Mouse (Mus musculus): ENCODE data around the gene Mcpt1. TPM values are rescaled to one million over a fixed set of nuclear protein-coding genes. Genes with fewer than 3 reads are reported as not detected.

Gene Mcpt1
- not detected for polyA plus RNA-seq (2014; fragmentation: Illumina TruSeq; extraction: RNeasy Lipid Tissue Mini Kit (QIAGEN cat#74804); ENCODE audit: low read depth, low replicate concordance)

DNA sequence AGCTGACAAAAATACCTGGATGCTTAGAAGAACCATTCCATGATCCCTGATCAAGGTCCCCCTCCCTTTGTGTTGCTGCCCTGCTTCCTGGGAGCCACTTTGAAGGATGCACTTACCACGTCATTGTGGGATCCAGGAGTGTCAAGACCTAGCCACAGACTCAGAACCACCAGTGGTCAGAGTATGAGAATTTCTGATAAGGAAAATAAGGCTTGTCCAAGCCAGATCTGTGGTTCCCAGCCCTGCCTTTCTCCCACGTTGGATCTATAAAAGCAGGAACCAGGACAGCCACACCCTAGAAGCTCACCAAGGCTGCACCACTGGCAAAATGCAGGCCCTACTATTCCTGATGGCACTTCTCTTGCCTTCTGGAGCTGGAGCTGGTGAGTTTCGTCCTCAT is at the start of gene Mcpt1:
TSS of gene Mcpt1 (plus strand) at position 301 of the 400 bp plus-strand sequence.

GRCm38 (mm10) chr14:56030395-56030794 is 12.6 kb downstream of the Mcpt1 start, which contains the start of gene Mcpt9:
Gene Mcpt9, minus strand, starts transcription at chr14:56030495.

DNA sequence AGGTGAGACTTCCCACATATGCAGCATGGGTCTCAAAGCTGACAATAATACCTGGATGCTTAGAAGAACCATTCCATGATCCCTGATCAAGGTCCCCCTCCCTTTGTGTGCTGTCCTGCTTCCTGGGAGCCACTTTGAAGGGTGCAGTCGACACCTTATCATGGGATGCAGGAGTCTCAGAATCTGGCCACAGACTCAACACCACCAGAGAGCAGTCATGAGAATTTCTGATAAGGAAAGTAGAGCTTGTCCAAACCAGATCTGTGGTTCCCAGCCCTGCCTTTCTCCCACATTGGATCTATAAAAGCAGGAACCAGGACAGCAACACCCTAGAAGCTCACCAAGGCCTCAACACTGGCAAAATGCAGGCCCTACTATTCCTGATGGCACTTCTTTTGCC is 24.0 kb downstream of the Mcpt1 start, which contains the start of gene Mcpt2:
TSS of gene Mcpt2 (plus strand) at position 250 of the 400 bp plus-strand sequence.

DNA sequence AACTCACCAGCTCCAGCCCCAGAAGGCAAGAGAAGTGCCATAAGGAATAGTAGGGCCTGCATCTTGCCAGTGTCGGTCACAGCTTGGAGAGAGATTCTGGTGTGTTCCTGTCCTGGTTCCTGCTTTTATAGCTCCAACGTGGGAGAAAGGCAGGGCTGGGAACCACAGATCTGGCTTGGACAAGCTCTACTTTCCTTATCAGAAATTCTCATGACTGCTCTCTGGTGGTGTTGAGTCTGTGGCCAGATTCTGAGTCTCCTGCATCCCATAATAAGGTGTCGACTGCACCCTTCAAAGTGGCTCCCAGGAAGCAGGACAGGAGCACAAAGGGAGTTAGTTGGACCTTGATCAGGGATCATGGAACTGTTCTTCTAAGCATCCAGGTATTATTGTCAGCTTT is 44.4 kb downstream of the Mcpt1 start, which contains the start of gene Mcpt4:
TSS of gene Mcpt4 (minus strand) at position 101 of the 400 bp plus-strand sequence.

Other genes starting within 250 kb of the Mcpt1 start
- 0.58 TPM for gene Adcy4, start 233.9 kb upstream of the Mcpt1 start, polyA plus RNA-seq (2014; fragmentation: Illumina TruSeq; extraction: RNeasy Lipid Tissue Mini Kit (QIAGEN cat#74804); ENCODE audit: low read depth, low replicate concordance)
- 0.53 TPM for gene Ripk3, start 229.1 kb upstream of the Mcpt1 start, polyA plus RNA-seq (2014; fragmentation: Illumina TruSeq; extraction: RNeasy Lipid Tissue Mini Kit (QIAGEN cat#74804); ENCODE audit: low read depth, low replicate concordance)
- gene Nfatc4, start 194.8 kb upstream of the Mcpt1 start, polyA plus RNA-seq (2014; fragmentation: Illumina TruSeq; extraction: RNeasy Lipid Tissue Mini Kit (QIAGEN cat#74804); ENCODE audit: low read depth, low replicate concordance), result not detected
- 0.05 TPM for gene Nynrin, start 164.0 kb upstream of the Mcpt1 start, polyA plus RNA-seq (2014; fragmentation: Illumina TruSeq; extraction: RNeasy Lipid Tissue Mini Kit (QIAGEN cat#74804); ENCODE audit: low read depth, low replicate concordance)
- 0.19 TPM for gene Cbln3, start 133.6 kb upstream of the Mcpt1 start, polyA plus RNA-seq (2014; fragmentation: Illumina TruSeq; extraction: RNeasy Lipid Tissue Mini Kit (QIAGEN cat#74804); ENCODE audit: low read depth, low replicate concordance)
- 16.9 TPM for gene Khnyn, start 133.0 kb upstream of the Mcpt1 start, polyA plus RNA-seq (2014; fragmentation: Illumina TruSeq; extraction: RNeasy Lipid Tissue Mini Kit (QIAGEN cat#74804); ENCODE audit: low read depth, low replicate concordance)
- 6.6 TPM for gene Sdr39u1, start 117.7 kb upstream of the Mcpt1 start, polyA plus RNA-seq (2014; fragmentation: Illumina TruSeq; extraction: RNeasy Lipid Tissue Mini Kit (QIAGEN cat#74804); ENCODE audit: low read depth, low replicate concordance)
- not detected for gene Cma1, start 73.3 kb upstream of the Mcpt1 start, polyA plus RNA-seq (2014; fragmentation: Illumina TruSeq; extraction: RNeasy Lipid Tissue Mini Kit (QIAGEN cat#74804); ENCODE audit: low read depth, low replicate concordance)
- not detected for gene Cma2, start 67.0 kb upstream of the Mcpt1 start, polyA plus RNA-seq (2014; fragmentation: Illumina TruSeq; extraction: RNeasy Lipid Tissue Mini Kit (QIAGEN cat#74804); ENCODE audit: low read depth, low replicate concordance)
- not detected for gene Mcpt9, start 12.5 kb downstream of the Mcpt1 start, polyA plus RNA-seq (2014; fragmentation: Illumina TruSeq; extraction: RNeasy Lipid Tissue Mini Kit (QIAGEN cat#74804); ENCODE audit: low read depth, low replicate concordance)
- not detected for gene Mcpt2, start 24.1 kb downstream of the Mcpt1 start, polyA plus RNA-seq (2014; fragmentation: Illumina TruSeq; extraction: RNeasy Lipid Tissue Mini Kit (QIAGEN cat#74804); ENCODE audit: low read depth, low replicate concordance)
- not detected for gene Mcpt4, start 44.3 kb downstream of the Mcpt1 start, polyA plus RNA-seq (2014; fragmentation: Illumina TruSeq; extraction: RNeasy Lipid Tissue Mini Kit (QIAGEN cat#74804); ENCODE audit: low read depth, low replicate concordance)
- not detected for gene Mcpt8, start 67.3 kb downstream of the Mcpt1 start, polyA plus RNA-seq (2014; fragmentation: Illumina TruSeq; extraction: RNeasy Lipid Tissue Mini Kit (QIAGEN cat#74804); ENCODE audit: low read depth, low replicate concordance)
- gene Ctsg, start 84.6 kb downstream of the Mcpt1 start, polyA plus RNA-seq (2014; fragmentation: Illumina TruSeq; extraction: RNeasy Lipid Tissue Mini Kit (QIAGEN cat#74804); ENCODE audit: low read depth, low replicate concordance), result not detected
- gene Gzme, start 102.7 kb downstream of the Mcpt1 start, polyA plus RNA-seq (2014; fragmentation: Illumina TruSeq; extraction: RNeasy Lipid Tissue Mini Kit (QIAGEN cat#74804); ENCODE audit: low read depth, low replicate concordance), result not detected
- not detected for gene Gzmd, start 114.6 kb downstream of the Mcpt1 start, polyA plus RNA-seq (2014; fragmentation: Illumina TruSeq; extraction: RNeasy Lipid Tissue Mini Kit (QIAGEN cat#74804); ENCODE audit: low read depth, low replicate concordance)
- not detected for gene Gzmg, start 141.6 kb downstream of the Mcpt1 start, polyA plus RNA-seq (2014; fragmentation: Illumina TruSeq; extraction: RNeasy Lipid Tissue Mini Kit (QIAGEN cat#74804); ENCODE audit: low read depth, low replicate concordance)
- gene Gzmn, start 156.6 kb downstream of the Mcpt1 start, polyA plus RNA-seq (2014; fragmentation: Illumina TruSeq; extraction: RNeasy Lipid Tissue Mini Kit (QIAGEN cat#74804); ENCODE audit: low read depth, low replicate concordance), result not detected
- gene Gzmf, start 193.4 kb downstream of the Mcpt1 start, polyA plus RNA-seq (2014; fragmentation: Illumina TruSeq; extraction: RNeasy Lipid Tissue Mini Kit (QIAGEN cat#74804); ENCODE audit: low read depth, low replicate concordance), result not detected
- gene Gzmc, start 216.7 kb downstream of the Mcpt1 start, polyA plus RNA-seq (2014; fragmentation: Illumina TruSeq; extraction: RNeasy Lipid Tissue Mini Kit (QIAGEN cat#74804); ENCODE audit: low read depth, low replicate concordance), result not detected
- gene Gzmb, start 244.3 kb downstream of the Mcpt1 start, polyA plus RNA-seq (2014; fragmentation: Illumina TruSeq; extraction: RNeasy Lipid Tissue Mini Kit (QIAGEN cat#74804); ENCODE audit: low read depth, low replicate concordance), result 1.1 TPM